Mouse (Mus musculus) embryonic fibroblast, embryonic 13.5 days (primary cell): Measurements from ENCODE around the gene Rnf114. TPM values are rescaled to one million over a fixed set of nuclear protein-coding genes. Genes with fewer than 3 reads are reported as not detected.
A peak's percentile ranks its signal among the peaks of the same experiment; 100 is the strongest.

Source experiments
- H3K27ac ChIP-seq: 2 replicates; pipeline ENCODE4 v1.5.1; 2012; ENCODE audit warnings: low read length, control low read depth, inconsistent platforms; ENCODE audit not compliant: insufficient read depth
- H3K4me1 ChIP-seq: 2 replicates; pipeline ENCODE4 v1.6.1; 2011; ENCODE audit warnings: low read length; ENCODE audit not compliant: control insufficient read depth, insufficient read depth
- H3K4me3 ChIP-seq: 2 replicates; pipeline ENCODE4 v1.5.1; 2011; ENCODE audit warnings: mild to moderate bottlenecking, control low read depth, low read length; ENCODE audit not compliant: insufficient read depth
- CTCF ChIP-seq: IDR thresholded peaks from 2 replicates; pipeline ENCODE4 v1.5.1; 2011; ENCODE audit warnings: mild to moderate bottlenecking, control low read depth, low read length, moderate library complexity, borderline replicate concordance; ENCODE audit not compliant: insufficient read depth
- POLR2A ChIP-seq: IDR thresholded peaks from 2 replicates; pipeline ENCODE4 v1.6.1; 2011; ENCODE audit warnings: low read depth, mild to moderate bottlenecking, control low read depth, low read length, moderate library complexity
- polyA plus RNA-seq: library from polyadenylated mRNA; stranded (reverse); fragments of >200 nt; gene quantifications from 2 replicates; pipeline ENCODE4 v1.2.4, GENCODE M21; 2011; ENCODE audit warnings: low read depth; ENCODE audit not compliant: missing spikeins, insufficient read length

Rnf114 gene
- polyA plus RNA-seq, 1 experiment, result 44.9 TPM

DNA sequence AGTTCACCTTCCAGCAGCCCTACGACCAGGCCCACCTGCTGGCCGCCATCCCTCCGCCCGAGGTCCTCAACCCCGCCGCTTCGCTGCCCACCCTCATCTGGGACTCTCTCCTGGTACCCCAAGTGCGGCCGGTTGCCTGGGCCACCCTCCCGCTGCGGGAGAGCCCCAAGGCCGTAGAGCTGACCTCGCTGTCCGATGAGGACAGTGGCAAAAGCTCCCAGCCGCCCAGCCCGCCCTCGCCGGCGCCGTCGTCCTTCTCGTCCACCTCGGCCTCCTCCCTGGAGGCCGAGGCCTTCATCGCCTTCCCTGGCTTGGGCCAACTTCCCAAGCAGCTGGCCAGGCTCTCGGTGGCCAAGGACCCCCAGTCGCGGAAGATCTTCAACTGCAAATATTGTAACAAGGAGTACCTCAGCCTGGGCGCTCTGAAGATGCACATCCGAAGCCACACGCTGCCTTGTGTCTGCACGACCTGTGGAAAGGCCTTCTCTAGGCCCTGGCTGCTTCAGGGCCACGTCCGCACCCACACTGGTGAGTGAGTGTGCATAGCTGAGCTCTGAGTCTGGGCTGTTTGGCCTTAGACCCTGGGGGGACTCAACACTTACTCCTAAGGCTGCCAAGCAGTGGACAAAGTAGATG, 46.3 kb downstream of the Rnf114 start:
- TF ChIP-seq CTCF (no peak), POLR2A (peak; percentile 56; the same call in 1 of the 2 replicates)
- Histone ChIP-seq H3K27ac (peak overlapping the region; percentile 73), H3K4me1 (peaks cover 9% of the 10 kb centered on the region), H3K4me3 (peak overlapping the region; percentile 68)

GRCm38 (mm10) chr2:167539536-167540476, 47.4 kb downstream of the Rnf114 start:
- TF ChIP-seq CTCF (no peak), POLR2A (peak; percentile 8; the same call in 1 of the 2 replicates)
- Histone ChIP-seq H3K4me3 (peak overlapping the region; percentile 68), H3K4me1 (peaks cover 10% of the 10 kb centered on the region), H3K27ac (peak overlapping the region; percentile 73)

DNA sequence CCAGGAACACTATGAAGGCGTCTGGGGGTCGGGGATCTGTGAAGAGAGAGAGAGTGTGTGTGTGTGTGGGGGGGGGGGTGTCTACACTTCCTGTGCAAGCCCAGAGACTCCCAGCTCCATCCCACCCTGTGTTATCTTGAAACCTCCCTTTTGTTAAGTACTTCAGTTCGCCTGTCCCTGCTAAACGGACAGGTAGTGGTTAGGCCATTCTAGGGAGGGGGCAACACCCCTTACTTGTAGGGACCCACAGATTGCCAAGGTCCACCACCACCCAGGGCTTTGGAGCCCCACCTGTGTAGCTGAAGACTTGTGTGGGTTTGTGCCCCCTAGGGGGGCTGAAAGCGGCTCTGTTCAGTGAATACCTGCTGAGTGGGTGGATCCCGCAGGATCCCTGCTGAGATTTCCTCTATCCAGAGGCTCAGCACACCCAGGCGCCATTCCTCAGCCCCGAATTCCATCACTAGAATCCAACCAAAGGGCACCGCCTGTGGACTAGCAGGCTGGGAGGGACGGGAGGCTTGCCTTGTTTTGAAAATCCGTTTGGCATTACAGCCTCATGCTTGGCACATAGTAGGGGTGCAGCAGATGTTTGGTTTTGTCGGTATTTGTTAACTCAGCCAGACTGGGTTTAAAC, 48.1 kb downstream of the Rnf114 start:
- H3K4me1 ChIP-seq, result peaks cover 10% of the 10 kb centered on the region

DNA sequence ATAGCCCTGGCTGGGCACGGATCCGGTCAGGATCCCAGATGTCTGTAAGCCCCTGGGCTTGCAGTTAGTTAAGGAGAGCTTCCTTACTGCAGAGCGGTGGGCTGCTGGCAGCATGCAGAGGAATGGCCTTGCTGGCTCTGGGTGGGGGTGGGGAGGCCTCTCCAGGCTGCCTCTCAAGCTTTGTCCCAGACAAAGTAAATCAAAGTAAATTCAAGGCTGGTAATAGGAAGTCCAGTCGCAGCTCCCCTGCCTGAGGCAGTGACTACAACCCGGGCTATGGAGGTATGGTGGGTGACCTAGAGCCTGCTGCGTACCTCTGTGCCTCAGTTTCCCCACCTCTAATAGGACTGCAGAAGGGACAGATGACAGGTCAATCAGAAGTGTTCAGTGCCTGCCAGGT, 48.9 kb downstream of the Rnf114 start:
- H3K4me3 ChIP-seq, result peak overlapping the region; percentile 68
- TF ChIP-seq POLR2A (no peak; the same call in 1 of the 2 replicates), CTCF (no peak)
- peak overlapping the region; percentile 73 for H3K27ac ChIP-seq
- peaks cover 10% of the 10 kb centered on the region for H3K4me1 ChIP-seq

More for the DNA sequence above, 48.1 kb downstream of the Rnf114 start:
- Histone ChIP-seq H3K27ac (peak overlapping the region; percentile 73), H3K4me3 (peak overlapping the region; percentile 68)
- TF ChIP-seq CTCF, result no peak
- TF ChIP-seq POLR2A, result no peak

DNA sequence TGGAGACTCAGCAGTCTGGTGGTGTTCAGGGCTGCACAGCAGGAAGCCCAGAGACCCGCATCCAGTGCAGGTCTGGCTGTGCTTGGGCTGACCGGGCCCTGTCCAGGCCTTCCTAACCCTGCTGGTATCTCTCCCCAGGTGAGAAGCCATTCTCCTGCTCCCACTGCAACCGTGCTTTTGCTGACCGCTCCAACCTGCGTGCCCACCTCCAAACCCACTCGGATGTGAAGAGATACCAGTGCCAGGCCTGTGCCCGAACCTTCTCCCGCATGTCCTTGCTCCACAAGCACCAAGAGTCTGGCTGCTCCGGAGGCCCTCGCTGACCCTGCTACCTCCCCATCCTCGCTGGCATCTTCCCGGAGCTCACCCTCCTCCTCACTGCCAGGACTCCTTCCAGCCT, 49.3 kb downstream of the Rnf114 start:
- H3K4me1 ChIP-seq, result peaks cover 10% of the 10 kb centered on the region
- H3K4me3 ChIP-seq, result peak overlapping the region; percentile 68
- peak overlapping the region; percentile 73 for H3K27ac ChIP-seq
- TF ChIP-seq CTCF, result no peak
- no peak for TF ChIP-seq POLR2A

DNA sequence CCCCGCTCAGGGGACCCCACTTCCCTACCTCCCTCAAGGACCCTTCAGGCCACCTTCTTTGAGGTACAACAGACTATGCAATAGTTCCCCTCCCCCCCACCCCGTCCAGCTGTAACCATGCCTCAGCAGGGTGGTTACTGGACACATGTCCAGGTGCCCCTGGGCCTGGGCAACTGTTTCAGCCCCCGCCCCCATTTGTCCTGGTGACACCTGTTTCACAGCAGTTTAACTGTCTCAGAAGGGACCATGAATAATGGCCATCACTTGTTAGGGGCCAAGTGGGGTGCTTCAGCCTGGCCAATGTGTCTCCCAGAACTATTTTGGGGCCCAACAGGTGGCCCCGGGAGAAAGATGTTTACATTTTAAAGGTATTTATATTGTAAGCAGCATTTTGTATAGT, 49.9 kb downstream of the Rnf114 start:
- no peak overlapping the region for H3K4me3 ChIP-seq
- H3K4me1 ChIP-seq, result peaks cover 10% of the 10 kb centered on the region
- H3K27ac ChIP-seq, result peak overlapping the region; percentile 73; the same call in 1 of the 2 replicates
- TF ChIP-seq POLR2A (no peak), CTCF (no peak)

DNA sequence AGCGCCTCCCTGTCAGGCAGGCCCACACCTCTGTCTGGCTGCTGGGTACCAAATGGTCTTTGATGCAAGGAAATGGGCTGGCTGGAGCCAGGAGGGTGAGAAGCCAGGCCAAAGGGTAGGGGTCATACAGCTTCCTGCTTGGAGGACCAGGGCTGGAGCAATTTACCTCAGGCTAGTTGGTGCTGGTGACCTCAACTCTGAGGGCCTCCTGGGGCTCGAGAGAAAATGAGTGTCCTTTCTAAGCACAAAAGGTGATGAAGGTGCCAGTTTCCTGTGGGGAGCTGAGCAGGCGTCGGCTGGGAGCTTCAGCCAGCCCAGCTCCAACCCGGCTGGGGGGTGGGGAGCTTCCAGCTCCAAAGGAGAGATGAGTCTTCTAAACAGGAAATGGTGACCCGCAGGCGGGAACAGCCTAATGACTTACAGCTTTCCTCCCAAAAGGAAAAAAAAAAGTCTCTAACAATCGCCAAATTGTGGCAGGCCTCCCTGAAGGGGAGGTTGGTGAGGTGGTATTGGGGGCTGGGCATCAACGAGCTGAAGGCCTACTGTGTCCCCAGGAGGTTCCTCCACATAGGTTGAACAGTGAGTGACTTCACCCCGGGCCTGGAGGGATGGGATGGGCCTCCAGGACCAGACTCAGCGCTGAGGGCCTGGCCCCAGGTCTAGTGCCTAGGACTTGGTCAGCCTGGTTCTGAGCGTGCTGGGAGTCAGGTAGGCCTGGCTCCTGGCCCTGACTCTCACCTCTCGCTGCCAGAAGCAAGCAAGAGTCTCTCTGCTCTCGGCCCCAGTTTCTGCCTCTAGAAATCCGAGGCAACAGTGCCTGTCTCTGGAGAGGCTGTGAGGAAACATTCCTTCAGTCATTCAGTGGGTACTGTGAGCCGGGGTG, 50.9 kb downstream of the Rnf114 start:
- peak; percentile 31 for TF ChIP-seq POLR2A
- no peak for TF ChIP-seq CTCF
- Histone ChIP-seq H3K4me3 (no peak overlapping the region), H3K27ac (peak overlapping the region; percentile 97), H3K4me1 (peaks cover 10% of the 10 kb centered on the region)

DNA sequence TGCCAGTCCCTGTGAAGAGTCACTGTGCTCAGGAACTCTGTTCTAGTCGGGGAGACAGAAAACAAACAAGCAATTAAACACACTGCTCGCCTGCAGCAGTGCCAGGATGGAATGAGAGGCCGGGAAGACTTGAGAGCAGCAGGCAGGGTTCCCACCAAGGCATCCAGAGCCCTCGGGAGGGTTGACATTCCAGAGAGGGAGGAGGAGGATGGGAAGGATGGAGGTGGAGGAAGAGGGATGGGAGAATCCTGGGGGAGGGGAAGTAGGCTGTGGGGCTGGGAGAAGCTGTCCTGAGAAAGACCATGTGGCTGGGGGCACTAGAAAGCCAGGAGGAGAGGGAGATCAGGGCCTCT, 51.5 kb downstream of the Rnf114 start:
- no peak; the same call in 1 of the 2 replicates for TF ChIP-seq POLR2A
- no peak for TF ChIP-seq CTCF
- no peak overlapping the region for H3K4me3 ChIP-seq
- peaks cover 10% of the 10 kb centered on the region for H3K4me1 ChIP-seq
- peak overlapping the region; percentile 97 for H3K27ac ChIP-seq

GRCm38 (mm10) chr2:167544456-167544855, 52.0 kb downstream of the Rnf114 start:
- Histone ChIP-seq H3K27ac (peak overlapping the region; percentile 97), H3K4me3 (no peak overlapping the region), H3K4me1 (peaks cover 10% of the 10 kb centered on the region)
- TF ChIP-seq CTCF (no peak), POLR2A (no peak)
